Mouse (Mus musculus) T-cell, adult 2 months (primary cell): ENCODE data around the gene Olfr1034.
"Not testable (repeated sequence)": the region's sequence is repeated elsewhere in the genome, so short reads cannot be mapped to it uniquely, and the experiment has no call there.

Source experiments
- DNase-seq: peaks from one replicate; pipeline ENCODE4 v3.0.0; 2022; ENCODE audit warnings: low spot score

The Olfr1034 gene

GRCm38 (mm10) chr2:86045561-86045960, at the start of gene Olfr1034:
Olfr1034 (plus strand) TSS chr2:86045861.
- DNase-seq: no peak

GRCm38 (mm10) chr2:86005240-86005639, 40.4 kb upstream of the Olfr1034 start, which contains the start of gene Olfr1032:
Olfr1032 (plus strand) TSS chr2:86005540.
- DNase-seq: no peak

GRCm38 (mm10) chr2:86020406-86020805, 25.3 kb upstream of the Olfr1034 start, which contains the start of gene Olfr1033:
Olfr1033 (plus strand) TSS chr2:86020633.
- DNase-seq: not testable (repeated sequence)

- not testable (repeated sequence) for DNase-seq
Observed at GRCm38 (mm10) chr2:86021518-86021917, 24.1 kb upstream of the Olfr1034 start.

GRCm38 (mm10) chr2:86050777-86051176, 5.1 kb downstream of the Olfr1034 start:
- not testable (repeated sequence) for DNase-seq

- DNase-seq: not testable (repeated sequence)
Observed at GRCm38 (mm10) chr2:86063766-86064165, 18.1 kb downstream of the Olfr1034 start.

- no peak for DNase-seq
Observed at GRCm38 (mm10) chr2:86070189-86070588, 24.5 kb downstream of the Olfr1034 start.

GRCm38 (mm10) chr2:86073692-86074091, 28.0 kb downstream of the Olfr1034 start, which contains the start of gene Olfr1036:
Olfr1036 (plus strand) TSS chr2:86073992.
- DNase-seq: not testable (repeated sequence)

- not testable (repeated sequence) for DNase-seq
Observed at GRCm38 (mm10) chr2:86080478-86080877, 34.8 kb downstream of the Olfr1034 start.

- DNase-seq: no peak
Observed at GRCm38 (mm10) chr2:86087285-86087684, 41.6 kb downstream of the Olfr1034 start, which contains the start of gene Olfr1037. Olfr1037 (minus strand) TSS chr2:86087385.
